In genomic region chr6:35245086-35245485, GRCm38 (mm10) we compare ENCODE assay signal across 12 mouse cellular contexts.
DNase-seq lines count a peak whose midpoint lies in the region; ATAC-seq and TF ChIP-seq lines count a peak whose summit lies in the region.
"Had no signal": no experiment of that assay in that cellular context is flagged by ENCODE, and none has a peak within 500 bp of the region (broad histone marks: within the 10 kb centered on the region; RNA-seq: fewer than 3 reads in every experiment).

No protein-coding gene starts in this region.

- H3K4me2 ChIP-seq in midbrain, postnatal 0 days (ENCODE audit: low read depth, low read length, poor library complexity, severe bottlenecking) = no peak overlapping the region
- no peak overlapping the region for H3K4me2 ChIP-seq in midbrain, embryonic 13.5 days (replicated peaks)
- H3K4me2 ChIP-seq in stomach, postnatal 0 days (replicated peaks; ENCODE audit: low read depth) = no peak overlapping the region
- H3K4me2 ChIP-seq: liver, embryonic 13.5 days; neural tube, embryonic 13.5 days; stomach, embryonic 15.5 days had no signal

- no peak overlapping the region for H3K4me3 ChIP-seq in heart, adult 2 months
- no peak overlapping the region for H3K4me3 ChIP-seq in heart, embryonic 10.5 days
- H3K4me3 ChIP-seq in midbrain, postnatal 0 days (ENCODE audit: low read depth, low read length) = no peak overlapping the region
- H3K4me3 ChIP-seq in midbrain, embryonic 13.5 days (replicated peaks) = no peak overlapping the region
- no peak overlapping the region for H3K4me3 ChIP-seq in stomach, postnatal 0 days (ENCODE audit: low read depth, low read length)
- H3K4me3 ChIP-seq: liver, embryonic 13.5 days; neural tube, embryonic 13.5 days; stomach, embryonic 15.5 days had no signal

- H3K79me2 ChIP-seq in heart, adult 2 months (replicated peaks; ENCODE audit: control insufficient read depth, insufficient read depth, low read length) = no peaks in the 10 kb centered on the region

- peak; percentile 74 for TF ChIP-seq CTCF in heart, adult 2 months (IDR thresholded peaks at IDR 0.05)
- peak; percentile 72 for TF ChIP-seq CTCF in midbrain, postnatal 0 days (IDR thresholded peaks at IDR 0.05)
- peak; percentile 40; the same call in 1 of the 2 replicates for TF ChIP-seq CTCF in brain, embryonic 14.5 days (IDR thresholded peaks at IDR 0.05; ENCODE audit: borderline replicate concordance, extremely low read depth, insufficient read depth, insufficient read length)
- peak; percentile 73 for TF ChIP-seq CTCF in stomach, postnatal 0 days (IDR thresholded peaks at IDR 0.05; ENCODE audit: low read depth)

- intact Hi-C loops in heart, adult 2 months (cut with DNase I) = no loop called here

- ATAC-seq in midbrain, postnatal 0 days (ENCODE audit: low FRiP score) = no peak
- ATAC-seq in midbrain, embryonic 13.5 days = no peak
- no peak for ATAC-seq in stomach, postnatal 0 days (ENCODE audit: low FRiP score, low TSS enrichment)

- no peak for DNase-seq in heart, adult 2 months
- DNase-seq in heart, embryonic 10.5 days (ENCODE audit: low spot score) = no peak
- peak; percentile 58 for DNase-seq in midbrain, postnatal 0 days (ENCODE audit: low spot score)
- DNase-seq in brain, embryonic 14.5 days (ENCODE audit: low read depth) = peak; percentile 58
- DNase-seq in stomach, postnatal 0 days (ENCODE audit: low spot score) = no peak
- DNase-seq in adrenal gland, postnatal 14 days = no peak
- DNase-seq in neural tube, embryonic 10.5 days (ENCODE audit: extremely low spot score, low spot score) = no peak
- DNase-seq: kidney, adult 8-10 months; liver, embryonic 13.5 days had no signal

- H3K36me3 ChIP-seq in heart, adult 2 months (ENCODE audit: control insufficient read depth, insufficient read depth, low read length) = no peaks in the 10 kb centered on the region
- peaks cover 66% of the 10 kb centered on the region for H3K36me3 ChIP-seq in heart, embryonic 10.5 days
- H3K36me3 ChIP-seq in midbrain, postnatal 0 days (ENCODE audit: insufficient read depth, low read length) = peaks cover 36% of the 10 kb centered on the region; the same call in 1 of the 2 replicates
- H3K36me3 ChIP-seq in midbrain, embryonic 13.5 days = peaks cover 64% of the 10 kb centered on the region
- H3K36me3 ChIP-seq in stomach, postnatal 0 days (ENCODE audit: control insufficient read depth, insufficient read depth, low read length) = peaks cover 20% of the 10 kb centered on the region

- H3K9ac ChIP-seq in heart, adult 2 months (ENCODE audit: low read depth, low read length) = no peak overlapping the region
- H3K9ac ChIP-seq in midbrain, postnatal 0 days (replicated peaks; ENCODE audit: low read length, poor library complexity, severe bottlenecking) = no peak overlapping the region
- no peak overlapping the region for H3K9ac ChIP-seq in midbrain, embryonic 13.5 days (replicated peaks)
- H3K9ac ChIP-seq in stomach, postnatal 0 days (ENCODE audit: low read length) = no peak overlapping the region
- H3K9ac ChIP-seq: liver, embryonic 13.5 days; neural tube, embryonic 13.5 days; stomach, embryonic 15.5 days had no signal

- TF ChIP-seq POLR2A in heart, adult 2 months (IDR thresholded peaks at IDR 0.05; ENCODE audit: insufficient read depth, low read depth, low read length) = no peak
- no peak for TF ChIP-seq POLR2A in brain, embryonic 14.5 days (IDR thresholded peaks at IDR 0.05; ENCODE audit: borderline replicate concordance, extremely low read depth, insufficient read depth, insufficient read length, poor library complexity, severe bottlenecking)

- no peaks in the 10 kb centered on the region for H3K9me3 ChIP-seq in heart, embryonic 10.5 days
- H3K9me3 ChIP-seq in midbrain, postnatal 0 days (ENCODE audit: low read length) = no peaks in the 10 kb centered on the region
- H3K9me3 ChIP-seq in midbrain, embryonic 13.5 days = no peaks in the 10 kb centered on the region
- no peaks in the 10 kb centered on the region for H3K9me3 ChIP-seq in stomach, postnatal 0 days (ENCODE audit: control insufficient read depth, low read length)
- H3K9me3 ChIP-seq: liver, embryonic 13.5 days; neural tube, embryonic 13.5 days; stomach, embryonic 15.5 days had no signal

- no peak for TF ChIP-seq EP300 in heart, adult 2 months (IDR thresholded peaks at IDR 0.05; ENCODE audit: insufficient read depth, low read depth, low read length)
- no peak for TF ChIP-seq EP300 in stomach, postnatal 0 days (optimal IDR thresholded peaks at IDR 0.05)

- WGBS in heart, adult 2 months = 34% methylated on average over 5 of the region's 5 CpGs
- 67% methylated on average over 5 of the region's 5 CpGs for WGBS in heart, embryonic 10.5 days
- WGBS in midbrain, postnatal 0 days = 48% methylated on average over 5 of the region's 5 CpGs
- 58% methylated on average over 5 of the region's 5 CpGs for WGBS in midbrain, embryonic 13.5 days
- WGBS in stomach, postnatal 0 days = 54% methylated on average over 5 of the region's 5 CpGs

- H3K4me1 ChIP-seq in heart, adult 2 months (ENCODE audit: control insufficient read depth, insufficient read depth, low read length) = no peaks in the 10 kb centered on the region
- H3K4me1 ChIP-seq in heart, embryonic 10.5 days = no peaks in the 10 kb centered on the region
- no peaks in the 10 kb centered on the region for H3K4me1 ChIP-seq in midbrain, postnatal 0 days (ENCODE audit: insufficient read depth, low read length)
- H3K4me1 ChIP-seq in midbrain, embryonic 13.5 days (replicated peaks) = no peaks in the 10 kb centered on the region
- H3K4me1 ChIP-seq in stomach, postnatal 0 days (replicated peaks; ENCODE audit: control insufficient read depth, insufficient read depth) = no peaks in the 10 kb centered on the region
- H3K4me1 ChIP-seq: neural tube, embryonic 13.5 days; stomach, embryonic 15.5 days had no signal

- H3K27me3 ChIP-seq in heart, adult 2 months (ENCODE audit: control insufficient read depth, insufficient read depth, low read length) = no peaks in the 10 kb centered on the region
- H3K27me3 ChIP-seq in heart, embryonic 10.5 days (ENCODE audit: insufficient read depth, poor library complexity, severe bottlenecking) = no peaks in the 10 kb centered on the region
- H3K27me3 ChIP-seq in midbrain, postnatal 0 days (ENCODE audit: insufficient read depth, low read length) = no peaks in the 10 kb centered on the region
- no peaks in the 10 kb centered on the region for H3K27me3 ChIP-seq in midbrain, embryonic 13.5 days
- H3K27me3 ChIP-seq in stomach, postnatal 0 days (ENCODE audit: control insufficient read depth, insufficient read depth, low read length) = no peaks in the 10 kb centered on the region
- H3K27me3 ChIP-seq: liver, embryonic 13.5 days; neural tube, embryonic 13.5 days; stomach, embryonic 15.5 days had no signal

- H3K27ac ChIP-seq in heart, adult 2 months = no peak overlapping the region
- H3K27ac ChIP-seq in heart, embryonic 10.5 days = no peak overlapping the region
- H3K27ac ChIP-seq in midbrain, postnatal 0 days (ENCODE audit: low read depth, low read length) = no peak overlapping the region
- H3K27ac ChIP-seq in midbrain, embryonic 13.5 days = no peak overlapping the region
- H3K27ac ChIP-seq in stomach, postnatal 0 days (replicated peaks) = no peak overlapping the region
- H3K27ac ChIP-seq: liver, embryonic 13.5 days; neural tube, embryonic 13.5 days; stomach, embryonic 15.5 days had no signal

Comparison
In these comparisons a context has a peak if more than half of its experiments do, and no peak if none do; other contexts are left out.
1. DNase-seq: peak in midbrain, postnatal 0 days (single experiment) and brain, embryonic 14.5 days (single experiment); none in heart, adult 2 months (0 of 2), heart, embryonic 10.5 days (single experiment), stomach, postnatal 0 days (single experiment), adrenal gland, postnatal 14 days (single experiment) and neural tube, embryonic 10.5 days (single experiment).
2. Peak in every context shown above with its lines, with median percentiles within 50 percentile points of each other: CTCF ChIP-seq.